Mouse (Mus musculus) lung, postnatal 25 days (tissue): ENCODE measurements around the gene A730015C16Rik.

Source experiments
- DNase-seq: peaks from one replicate; pipeline ENCODE4 v3.0.0; 2022; ENCODE audit warnings: low spot score

The A730015C16Rik gene

GRCm38 (mm10) chr4:108848505-108848848 lies at the start of gene A730015C16Rik:
Gene A730015C16Rik (minus strand): TSS chr4:108848619.
- no peak for DNase-seq

DNA sequence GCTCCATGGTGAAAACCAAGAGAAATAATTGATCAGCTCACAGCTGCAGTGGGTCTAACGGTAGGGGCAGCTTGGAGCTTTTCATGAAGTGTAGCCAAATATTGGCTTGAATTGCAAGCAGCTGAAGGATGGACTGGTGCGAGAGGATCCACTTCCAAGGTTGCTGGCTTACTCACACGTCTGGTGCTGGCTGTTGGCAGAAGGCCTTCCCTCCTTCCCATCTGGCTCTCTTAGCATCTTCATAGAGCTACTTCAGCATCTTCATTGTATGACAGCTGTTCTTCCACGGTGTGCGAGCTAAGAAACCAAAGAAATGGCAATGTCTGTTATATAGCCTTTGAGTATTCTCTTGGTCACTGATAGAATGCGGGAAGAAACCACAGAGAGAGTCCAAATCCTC lies 42.5 kb upstream of the A730015C16Rik start:
- no peak for DNase-seq

DNA sequence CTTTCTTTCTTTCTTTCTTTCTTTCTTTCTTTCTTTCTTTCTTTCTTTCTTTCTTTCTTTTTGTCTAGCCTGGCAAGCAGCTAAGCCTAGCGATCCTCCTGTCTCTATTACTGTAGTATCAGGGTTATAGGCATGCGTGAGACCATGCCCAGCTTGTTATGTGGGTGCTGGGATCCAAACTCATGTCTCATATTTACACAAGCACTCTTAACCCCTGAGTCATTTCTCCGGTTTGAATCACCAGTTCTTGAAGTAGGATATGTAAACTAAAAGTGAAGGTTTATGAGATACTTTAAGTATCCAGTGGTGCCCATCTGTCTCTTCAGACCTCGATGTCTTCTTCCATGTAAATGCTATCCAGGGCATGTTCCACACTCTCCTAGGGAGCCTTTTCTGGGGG lies 39.0 kb upstream of the A730015C16Rik start:
- no peak for DNase-seq

DNA sequence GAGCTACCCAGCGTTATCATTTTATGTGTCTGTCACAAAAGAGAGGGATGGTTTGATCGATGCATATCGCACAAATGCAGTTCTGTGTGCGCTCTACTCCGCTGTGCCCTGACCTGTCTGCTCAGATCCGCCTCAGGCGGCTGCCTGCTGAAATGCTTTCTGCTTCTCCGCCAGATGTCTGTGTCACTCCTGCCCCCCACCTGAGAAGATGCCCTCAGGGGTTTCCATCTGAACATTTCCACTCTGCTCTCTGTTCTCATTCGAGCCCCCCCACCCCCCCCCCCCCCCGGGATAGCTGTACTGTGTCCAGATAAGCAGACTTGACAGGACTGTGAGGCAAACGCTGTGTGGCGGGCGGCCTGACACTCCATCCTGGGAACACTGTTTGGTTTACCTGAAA lies 35.4 kb upstream of the A730015C16Rik start:
- no peak for DNase-seq

DNA sequence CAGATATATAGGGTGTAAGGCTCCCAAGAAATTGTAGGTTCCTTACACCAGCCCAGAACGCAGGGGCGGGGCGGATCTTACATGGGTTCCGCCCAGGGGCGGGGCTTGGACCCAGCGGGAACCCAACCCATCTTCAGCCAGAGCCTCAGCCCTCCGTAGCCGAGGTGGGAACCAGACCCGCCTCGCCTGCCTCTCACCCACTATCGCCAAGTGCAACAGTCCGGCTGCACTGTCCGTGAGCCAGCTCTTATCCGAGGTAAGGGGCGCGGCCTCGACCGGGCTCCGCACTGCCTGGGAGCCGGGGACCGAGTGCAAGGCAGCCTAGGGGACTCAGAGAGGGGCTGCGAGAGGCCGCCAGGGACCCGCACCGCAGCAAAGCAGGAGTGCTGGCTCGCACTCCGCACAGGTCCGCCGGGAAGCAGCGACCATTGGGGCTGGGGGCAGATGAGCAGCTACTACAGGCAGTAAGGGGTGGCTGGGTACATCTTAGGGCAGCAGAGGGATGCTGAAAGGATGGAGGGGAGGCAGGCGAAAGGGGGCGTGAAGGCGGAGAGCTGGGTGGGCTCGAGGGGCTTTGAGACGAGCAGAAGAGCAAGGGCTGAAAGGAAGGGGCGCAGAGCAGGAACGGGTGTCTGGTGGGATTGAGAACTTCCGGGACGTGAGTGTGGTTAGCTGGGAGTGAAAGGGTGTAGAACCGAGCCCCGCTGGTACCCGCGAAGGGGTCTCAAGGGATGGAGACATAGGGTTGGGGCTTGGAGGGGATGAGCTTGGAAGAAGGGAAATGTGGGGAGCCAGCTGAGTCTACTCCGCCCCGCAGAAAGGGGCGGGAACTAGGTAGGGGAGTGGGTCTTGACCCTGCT lies 30.8 kb upstream of the A730015C16Rik start, which contains the start of gene Rab3b:
Rab3b (plus strand) TSS at position 101 of the 860 bp plus-strand sequence.
- DNase-seq = peak; percentile 41

GRCm38 (mm10) chr4:108877901-108878300 lies 29.5 kb upstream of the A730015C16Rik start:
- DNase-seq = no peak

DNA sequence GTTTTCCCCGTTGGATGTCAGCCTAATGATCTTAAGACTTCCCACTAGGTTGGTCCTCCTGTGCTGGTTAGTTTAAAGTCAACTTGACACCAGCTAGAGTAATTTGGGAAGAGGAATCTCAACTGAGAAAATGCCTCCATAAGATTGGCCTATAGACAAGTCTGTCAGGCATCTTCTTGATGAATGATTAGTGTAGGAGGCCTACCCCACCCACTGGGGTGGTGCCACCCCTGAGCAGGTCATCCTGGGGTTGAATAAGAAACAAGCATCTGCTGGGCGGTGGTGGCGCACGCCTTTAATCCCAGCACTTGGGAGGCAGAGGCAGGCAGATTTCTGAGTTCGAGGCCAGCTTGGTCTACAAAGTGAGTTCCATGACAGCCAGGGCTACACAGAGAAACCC lies 25.3 kb upstream of the A730015C16Rik start:
- DNase-seq = no peak

DNA sequence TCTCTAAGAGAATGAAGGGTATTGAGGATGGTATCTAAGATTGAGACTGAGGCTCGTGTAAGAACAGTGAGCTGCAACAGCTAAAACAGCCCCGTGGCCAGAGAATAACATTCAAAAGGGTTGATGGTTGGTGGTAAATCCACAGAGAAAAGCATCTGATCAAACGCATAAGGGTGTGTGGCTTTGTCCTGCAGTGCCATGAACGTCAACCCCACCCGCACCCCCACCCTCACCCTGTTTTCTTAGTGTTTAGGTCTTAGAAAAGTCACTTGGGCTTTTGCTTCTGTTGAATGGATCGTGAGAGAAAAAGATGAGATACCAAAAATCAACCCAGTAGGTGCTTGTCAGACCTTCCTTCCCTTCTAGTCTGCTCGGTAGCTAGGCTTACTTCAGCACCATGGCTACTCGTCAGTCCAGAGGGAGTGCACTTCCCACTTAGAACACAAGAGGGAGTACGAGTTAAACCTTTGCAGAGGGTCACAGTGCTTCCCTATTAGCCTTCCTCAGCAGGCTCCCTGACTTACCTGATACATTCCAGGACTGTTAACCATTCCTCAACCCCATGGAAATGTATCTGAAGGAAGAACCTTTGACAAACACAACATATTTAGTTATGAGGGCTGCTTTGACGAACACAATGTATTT lies 21.4 kb upstream of the A730015C16Rik start:
- peak; percentile 88 for DNase-seq

GRCm38 (mm10) chr4:108866806-108867205 lies 18.4 kb upstream of the A730015C16Rik start:
- no peak for DNase-seq

GRCm38 (mm10) chr4:108847715-108848504 lies 509 bp downstream of the A730015C16Rik start, which contains the start of gene Kti12:
Gene Kti12 (plus strand): TSS chr4:108847785.
- peak; percentile 89 for DNase-seq

- DNase-seq = no peak
Observed at GRCm38 (mm10) chr4:108845824-108846569, 2.4 kb downstream of the A730015C16Rik start.

DNA sequence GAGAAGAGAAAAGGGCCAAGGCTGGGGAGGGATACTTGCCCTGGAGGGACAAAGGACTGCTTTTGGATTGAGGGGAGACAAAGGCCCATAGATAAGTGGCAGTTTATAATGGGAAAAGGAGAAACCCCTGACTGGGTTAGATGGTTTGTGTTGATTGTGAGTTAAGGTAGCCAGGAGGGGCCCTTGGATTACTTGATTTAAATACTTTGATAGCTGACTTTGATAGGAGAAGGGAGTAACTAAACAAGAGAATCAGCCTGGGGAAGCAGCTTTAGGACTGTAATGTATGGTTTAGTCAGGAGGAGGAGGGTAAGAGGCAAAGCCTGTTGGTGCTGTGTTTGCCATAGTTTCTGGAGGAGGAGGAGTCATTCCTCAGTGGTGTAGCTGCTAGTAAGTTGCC lies 5.1 kb downstream of the A730015C16Rik start:
- DNase-seq = no peak

- DNase-seq = no peak
Observed at GRCm38 (mm10) chr4:108841920-108842578, 6.4 kb downstream of the A730015C16Rik start.

DNA sequence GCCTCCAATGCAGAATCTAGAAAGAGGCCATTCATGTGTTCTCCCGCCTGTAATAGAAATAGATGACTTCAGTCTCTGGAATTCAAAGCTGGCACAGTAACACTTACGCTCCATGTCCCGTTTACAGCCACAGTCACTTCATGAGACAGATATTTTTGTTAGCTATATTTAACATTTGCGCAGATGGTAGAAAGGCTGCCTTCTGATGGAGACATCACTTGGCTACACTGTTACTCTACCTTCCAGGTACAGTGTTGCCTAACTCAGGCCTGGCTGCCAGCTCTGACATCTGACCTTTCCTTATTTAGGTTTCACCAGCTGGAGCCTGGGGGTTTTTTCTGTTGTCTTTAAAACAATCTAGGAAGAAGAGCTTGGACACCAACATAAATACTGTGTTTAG lies 10.4 kb downstream of the A730015C16Rik start:
- no peak for DNase-seq

DNA sequence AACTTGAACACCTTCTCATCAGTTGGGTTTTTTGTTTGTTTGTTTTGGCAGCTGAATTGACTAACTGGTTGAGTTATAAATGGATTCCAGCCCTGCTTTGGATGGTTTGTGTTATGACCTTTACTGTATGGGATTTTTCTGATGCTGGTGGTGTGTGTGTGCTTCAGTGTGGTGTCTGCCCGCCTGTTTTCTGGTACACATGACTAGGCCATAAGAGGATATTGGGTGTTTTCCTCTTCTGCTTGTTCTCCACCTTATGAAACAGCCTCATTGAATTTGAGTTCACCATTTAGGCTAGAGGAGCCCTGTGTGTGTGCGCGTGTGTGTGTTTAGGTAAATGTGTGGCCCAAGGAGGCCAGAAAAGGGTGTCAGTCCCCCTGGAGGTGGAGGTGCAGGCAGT lies 12.9 kb downstream of the A730015C16Rik start:
- no peak for DNase-seq

- DNase-seq = no peak
Observed at GRCm38 (mm10) chr4:108834971-108835311, 13.5 kb downstream of the A730015C16Rik start.

- peak; percentile 90 for DNase-seq
Observed at GRCm38 (mm10) chr4:108834115-108834970, 14.1 kb downstream of the A730015C16Rik start, which contains the start of gene Txndc12. Gene Txndc12 (plus strand): TSS chr4:108834601.

GRCm38 (mm10) chr4:108833828-108834114 lies 14.6 kb downstream of the A730015C16Rik start:
- DNase-seq = no peak

- peak; percentile 91 for DNase-seq
Observed at GRCm38 (mm10) chr4:108832916-108833827, 15.2 kb downstream of the A730015C16Rik start, which contains the start of gene Btf3l4. Gene Btf3l4 (minus strand): TSS chr4:108833614.
